Mouse (Mus musculus) stomach, embryonic 14.5 days (tissue): ENCODE measurements around the gene Sorbs1. TPM values are rescaled to one million over a fixed set of nuclear protein-coding genes. Genes with fewer than 3 reads are reported as not detected.

Experiments used
- ATAC-seq: fragments of 200-750 bp; cut with Nextera tagmentation; 2 replicates; pipeline ENCODE4 v1.8.0; 2017; ENCODE audit warnings: low read depth, moderate TSS enrichment; ENCODE audit not compliant: insufficient number of reproducible peaks, insufficient read depth, low FRiP score
- H3K27ac ChIP-seq: fragments of 300-500 bp; sonication (generic); 2 replicates; pipeline ENCODE4 v1.5.1; 2014; ENCODE audit warnings: mild to moderate bottlenecking, low read length, moderate library complexity, mixed read lengths
- H3K27me3 ChIP-seq: fragments of 300-500 bp; sonication (generic); 2 replicates; pipeline ENCODE4 v1.6.1; 2014; ENCODE audit warnings: low read length, control low read depth, mixed read lengths; ENCODE audit not compliant: control insufficient read depth, insufficient read depth
- H3K36me3 ChIP-seq: fragments of 300-500 bp; sonication (generic); 2 replicates; pipeline ENCODE4 v1.6.1; 2014; ENCODE audit warnings: mild to moderate bottlenecking, control low read depth, low read length, moderate library complexity, mixed read lengths; ENCODE audit not compliant: control insufficient read depth, insufficient read depth
- H3K4me1 ChIP-seq: fragments of 300-500 bp; sonication (generic); 2 replicates; pipeline ENCODE4 v1.6.1; 2014; ENCODE audit warnings: low read length, control low read depth, mixed read lengths; ENCODE audit not compliant: control insufficient read depth, insufficient read depth
- H3K4me2 ChIP-seq: fragments of 300-500 bp; sonication (generic); replicated peaks from 2 replicates; pipeline ENCODE4 v1.6.1; 2014; ENCODE audit warnings: low read depth, low read length, control low read depth
- H3K4me3 ChIP-seq: fragments of 300-500 bp; sonication (generic); 2 replicates; pipeline ENCODE4 v1.5.1; 2014; ENCODE audit warnings: low read depth, low read length, control low read depth
- H3K9ac ChIP-seq: fragments of 300-500 bp; sonication (generic); replicated peaks from 2 replicates; pipeline ENCODE4 v1.6.1; 2014; ENCODE audit warnings: low read depth, mild to moderate bottlenecking, control low read depth, low read length, moderate library complexity, mixed read lengths
- H3K9me3 ChIP-seq: fragments of 300-500 bp; sonication (generic); 2 replicates; pipeline ENCODE4 v1.6.1; 2016; ENCODE audit warnings: low read depth, low read length, control low read depth; ENCODE audit not compliant: control insufficient read depth
- WGBS: fragments of 180-500 bp; shearing (Covaris S2); extraction: QIAGEN DNeasy Blood & Tissue Kit; methylation state at CpG from one replicate; pipeline ENCODE4 v1.1.7; 2014; 5-methylcytosine and 5-hydroxymethylcytosine counted together
- polyA plus RNA-seq: library from polyadenylated mRNA; unstranded; fragments of >200 nt; fragmentation: Nextera tagmentation; extraction: Ambion mirVana; gene quantifications from 2 replicates; pipeline ENCODE4 v1.2.1, GENCODE M21; 2014

Gene Sorbs1
- polyA plus RNA-seq, 1 experiment from 2014 or later = 84.0 TPM

DNA sequence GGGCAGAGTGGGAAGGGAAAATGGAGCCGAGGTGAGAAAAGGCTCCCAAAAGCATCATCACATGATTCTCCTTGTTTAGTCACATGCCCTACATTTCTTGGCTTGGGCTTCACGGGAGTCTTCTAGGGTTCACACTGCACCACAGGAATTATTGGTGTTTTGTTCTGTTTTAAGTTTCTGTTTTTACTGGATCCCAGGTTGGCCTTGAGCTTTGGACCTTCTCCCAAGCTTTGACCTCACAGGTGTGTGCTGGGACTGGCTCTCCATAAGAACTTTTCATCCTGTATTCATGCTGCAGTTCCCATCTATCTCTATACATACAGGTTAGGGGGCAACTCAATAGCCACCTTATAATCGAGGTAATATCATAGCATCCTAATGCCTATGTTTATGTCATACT, 194.4 kb downstream of the Sorbs1 start:
- no peak overlapping the region for H3K27ac ChIP-seq
- no peaks in the 10 kb centered on the region for H3K9me3 ChIP-seq
- 83% methylated on average over 3 of the region's 3 CpGs for WGBS
- H3K27me3 ChIP-seq = no peaks in the 10 kb centered on the region
- H3K4me3 ChIP-seq = no peak overlapping the region
- no peak for ATAC-seq
- no peaks in the 10 kb centered on the region; the same call in 1 of the 2 replicates for H3K4me1 ChIP-seq
- no peaks in the 10 kb centered on the region; the same call in 1 of the 2 replicates for H3K36me3 ChIP-seq
- no peak overlapping the region for H3K9ac ChIP-seq
- no peak overlapping the region for H3K4me2 ChIP-seq

DNA sequence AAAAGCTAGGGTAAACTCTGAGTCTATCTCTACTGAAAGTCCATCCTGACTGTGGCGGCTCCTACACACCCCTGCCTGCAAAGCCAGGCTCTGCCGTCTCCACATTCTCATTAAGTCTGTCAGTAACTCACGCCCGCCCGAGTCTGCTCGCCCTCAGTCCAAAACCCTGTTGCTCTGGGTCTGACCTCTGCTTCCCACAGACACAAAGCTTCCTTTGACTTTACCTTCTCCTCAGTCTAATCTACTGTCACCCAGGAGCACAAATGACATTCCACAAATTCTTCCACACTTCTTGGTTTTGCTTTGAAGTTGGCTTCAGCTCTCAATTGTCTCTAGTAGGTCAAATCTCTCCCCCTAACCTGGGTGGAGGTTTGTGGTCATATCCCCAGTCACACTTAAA, 195.1 kb downstream of the Sorbs1 start:
- H3K27ac ChIP-seq = no peak overlapping the region
- H3K4me1 ChIP-seq = no peaks in the 10 kb centered on the region; the same call in 1 of the 2 replicates
- 40% methylated on average over 6 of the region's 6 CpGs for WGBS
- H3K36me3 ChIP-seq = no peaks in the 10 kb centered on the region; the same call in 1 of the 2 replicates
- ATAC-seq = no peak
- H3K4me2 ChIP-seq = no peak overlapping the region
- no peaks in the 10 kb centered on the region for H3K9me3 ChIP-seq
- no peak overlapping the region for H3K9ac ChIP-seq
- H3K27me3 ChIP-seq = no peaks in the 10 kb centered on the region
- H3K4me3 ChIP-seq = no peak overlapping the region

DNA sequence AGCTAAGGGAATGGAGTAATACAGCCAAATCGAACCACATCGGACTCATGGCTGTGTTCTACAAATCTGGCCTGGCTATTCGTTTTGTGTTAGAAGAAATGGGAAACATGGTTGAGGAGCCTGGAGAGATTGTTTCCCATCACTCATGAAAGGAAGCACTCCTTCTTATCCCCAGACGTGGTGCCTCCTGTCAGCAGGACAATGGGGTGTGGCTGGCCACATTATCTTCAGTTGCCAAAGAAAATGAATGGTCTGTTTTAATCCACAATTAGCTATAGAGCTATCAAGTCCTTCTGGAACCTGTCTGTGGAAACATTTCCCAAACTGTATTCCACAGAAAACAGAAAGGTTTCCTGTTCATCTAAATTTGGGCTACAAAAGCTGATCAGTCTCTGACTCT, 196.6 kb downstream of the Sorbs1 start:
- 69% methylated on average over 4 of the region's 4 CpGs for WGBS
- Histone ChIP-seq H3K36me3 (no peaks in the 10 kb centered on the region; the same call in 1 of the 2 replicates), H3K4me3 (no peak overlapping the region), H3K27ac (no peak overlapping the region), H3K9ac (no peak overlapping the region), H3K9me3 (no peaks in the 10 kb centered on the region), H3K27me3 (no peaks in the 10 kb centered on the region), H3K4me1 (no peaks in the 10 kb centered on the region; the same call in 1 of the 2 replicates), H3K4me2 (no peak overlapping the region)
- no peak for ATAC-seq

DNA sequence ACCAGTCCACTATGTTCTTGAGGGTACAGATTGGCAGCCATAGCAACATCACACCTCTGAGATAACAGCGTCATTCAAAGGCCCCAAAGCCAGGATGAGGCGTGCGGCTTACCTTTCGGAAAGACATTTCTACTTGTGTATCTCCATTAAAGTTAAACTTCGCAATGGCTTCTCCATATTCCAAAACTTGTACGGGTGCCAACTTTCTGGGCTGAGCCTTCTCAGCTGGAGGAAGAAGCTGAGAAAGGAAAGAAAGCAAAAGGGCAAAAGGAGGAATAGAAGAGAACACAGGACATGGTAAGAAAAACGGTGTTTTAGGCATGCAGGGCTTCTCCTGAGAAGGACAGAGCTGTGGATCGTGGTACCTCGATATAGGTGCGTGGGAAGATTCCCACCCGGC, 199.3 kb downstream of the Sorbs1 start:
- H3K4me2 ChIP-seq = no peak overlapping the region
- no peaks in the 10 kb centered on the region for H3K36me3 ChIP-seq
- WGBS = 71% methylated on average over 11 of the region's 11 CpGs
- no peak overlapping the region for H3K27ac ChIP-seq
- ATAC-seq = no peak
- no peaks in the 10 kb centered on the region for H3K9me3 ChIP-seq
- no peak overlapping the region for H3K9ac ChIP-seq
- no peaks in the 10 kb centered on the region for H3K27me3 ChIP-seq
- H3K4me1 ChIP-seq = no peaks in the 10 kb centered on the region; the same call in 1 of the 2 replicates
- no peak overlapping the region for H3K4me3 ChIP-seq

DNA sequence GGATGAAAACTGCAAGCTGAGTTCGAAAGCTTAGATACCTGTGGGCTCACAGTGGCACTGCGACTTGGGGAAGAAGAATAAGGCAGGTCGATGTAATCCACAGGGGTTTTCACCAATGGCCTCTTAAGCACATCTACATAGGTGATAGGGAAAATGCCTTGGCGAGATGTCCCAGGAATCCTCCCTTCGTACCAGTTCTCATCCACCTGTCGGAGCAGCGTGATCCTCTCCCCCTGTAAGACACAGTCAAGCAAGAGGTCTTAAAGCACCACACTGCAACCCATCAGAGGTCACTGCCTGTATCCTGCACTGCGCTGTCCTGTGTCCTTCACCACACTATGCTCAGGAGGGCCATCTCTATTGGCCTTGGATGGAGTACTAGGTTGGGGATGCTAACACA, 201.9 kb downstream of the Sorbs1 start:
- Histone ChIP-seq H3K9me3 (no peaks in the 10 kb centered on the region), H3K9ac (no peak overlapping the region), H3K27ac (no peak overlapping the region), H3K4me3 (no peak overlapping the region), H3K36me3 (no peaks in the 10 kb centered on the region), H3K4me1 (no peaks in the 10 kb centered on the region; the same call in 1 of the 2 replicates), H3K27me3 (no peaks in the 10 kb centered on the region), H3K4me2 (no peak overlapping the region)
- 93% methylated on average over 8 of the region's 8 CpGs for WGBS
- no peak for ATAC-seq

DNA sequence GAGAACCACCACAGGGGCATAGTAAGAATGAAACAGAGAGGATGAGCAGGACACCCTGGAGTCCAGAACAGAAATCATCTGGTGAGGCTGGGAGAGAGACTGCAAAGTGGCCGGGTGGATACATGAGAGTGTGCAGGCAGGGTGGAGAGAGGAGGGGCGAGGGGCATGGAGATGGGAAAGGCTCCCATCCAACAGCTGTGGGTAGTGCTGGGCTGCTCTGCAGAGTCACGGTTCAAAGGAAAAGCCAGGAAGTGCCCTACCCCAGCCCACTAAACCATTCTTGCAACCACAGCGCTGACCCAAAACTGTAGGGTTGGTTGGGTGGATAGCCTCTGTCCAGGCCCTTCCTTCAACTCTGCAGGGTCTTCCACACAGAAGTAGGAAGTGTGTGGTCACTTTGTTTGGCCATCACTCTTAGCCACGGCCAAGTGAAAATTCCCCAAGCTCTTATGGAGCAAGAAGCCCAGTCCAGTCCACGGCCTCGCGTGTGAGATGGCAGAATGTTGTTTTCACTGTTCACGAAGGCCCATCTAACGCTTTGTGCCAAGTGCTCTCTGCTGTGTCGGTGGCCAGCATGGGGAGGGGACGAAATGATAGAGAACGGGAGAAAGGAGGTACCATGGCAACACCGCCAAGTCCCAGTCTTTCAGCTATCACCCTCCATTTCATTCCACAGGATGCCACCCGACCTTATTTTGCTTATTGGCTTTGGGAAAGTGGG, 203.0 kb downstream of the Sorbs1 start:
- Histone ChIP-seq H3K9ac (no peak overlapping the region), H3K27me3 (no peaks in the 10 kb centered on the region), H3K27ac (no peak overlapping the region), H3K4me1 (no peaks in the 10 kb centered on the region; the same call in 1 of the 2 replicates), H3K4me2 (no peak overlapping the region), H3K4me3 (no peak overlapping the region), H3K36me3 (no peaks in the 10 kb centered on the region), H3K9me3 (no peaks in the 10 kb centered on the region)
- 83% methylated on average over 15 of the region's 15 CpGs for WGBS
- ATAC-seq = no peak

DNA sequence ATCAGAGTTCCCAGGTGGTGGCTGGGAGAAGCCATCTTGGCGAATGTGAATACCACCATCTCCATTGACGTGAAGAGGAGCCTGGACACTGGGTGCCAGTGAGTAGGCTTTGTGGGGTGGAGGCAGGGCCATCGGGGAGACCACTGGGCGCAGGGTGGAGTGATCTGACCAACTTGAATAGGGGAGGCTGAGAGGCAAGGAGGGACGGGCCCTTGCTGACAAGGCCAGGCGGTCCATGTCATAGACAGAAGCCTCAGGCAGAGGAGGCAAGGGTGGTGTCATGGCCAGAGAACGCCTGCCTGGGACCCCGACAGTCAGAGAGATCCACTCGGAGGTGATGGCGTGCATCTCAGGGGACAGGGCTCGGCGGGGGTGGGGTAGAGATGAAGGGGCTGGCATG, 203.7 kb downstream of the Sorbs1 start:
- no peaks in the 10 kb centered on the region for H3K9me3 ChIP-seq
- no peak for ATAC-seq
- H3K9ac ChIP-seq = no peak overlapping the region
- no peak overlapping the region for H3K27ac ChIP-seq
- H3K4me1 ChIP-seq = no peaks in the 10 kb centered on the region; the same call in 1 of the 2 replicates
- no peaks in the 10 kb centered on the region for H3K36me3 ChIP-seq
- H3K27me3 ChIP-seq = no peaks in the 10 kb centered on the region
- H3K4me3 ChIP-seq = no peak overlapping the region
- no peak overlapping the region for H3K4me2 ChIP-seq
- WGBS = 88% methylated on average over 12 of the region's 12 CpGs

DNA sequence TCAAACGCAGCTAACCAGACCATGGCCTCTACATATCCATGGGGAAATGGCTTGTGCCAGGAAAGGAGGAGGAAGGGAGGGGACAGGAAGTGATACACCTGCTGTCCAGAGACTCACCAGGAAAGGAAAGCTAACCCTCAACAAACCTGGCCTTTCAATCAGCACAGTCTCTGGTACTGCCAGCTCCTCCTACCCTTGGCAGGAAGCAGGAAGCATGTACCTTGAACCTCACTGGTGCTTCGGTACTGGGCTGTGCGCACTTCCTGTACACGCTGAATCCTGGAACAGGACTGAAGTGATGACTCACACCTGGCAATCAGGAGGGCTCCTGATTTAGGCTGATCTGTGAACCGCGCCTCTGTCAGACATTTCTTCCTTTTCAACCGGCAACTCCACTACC, 206.0 kb downstream of the Sorbs1 start:
- H3K4me1 ChIP-seq = no peaks in the 10 kb centered on the region
- H3K36me3 ChIP-seq = no peaks in the 10 kb centered on the region
- H3K27ac ChIP-seq = no peak overlapping the region
- no peak for ATAC-seq
- no peak overlapping the region for H3K4me3 ChIP-seq
- WGBS = 76% methylated on average over 7 of the region's 7 CpGs
- no peaks in the 10 kb centered on the region for H3K9me3 ChIP-seq
- H3K27me3 ChIP-seq = no peaks in the 10 kb centered on the region
- H3K4me2 ChIP-seq = no peak overlapping the region
- no peak overlapping the region for H3K9ac ChIP-seq

DNA sequence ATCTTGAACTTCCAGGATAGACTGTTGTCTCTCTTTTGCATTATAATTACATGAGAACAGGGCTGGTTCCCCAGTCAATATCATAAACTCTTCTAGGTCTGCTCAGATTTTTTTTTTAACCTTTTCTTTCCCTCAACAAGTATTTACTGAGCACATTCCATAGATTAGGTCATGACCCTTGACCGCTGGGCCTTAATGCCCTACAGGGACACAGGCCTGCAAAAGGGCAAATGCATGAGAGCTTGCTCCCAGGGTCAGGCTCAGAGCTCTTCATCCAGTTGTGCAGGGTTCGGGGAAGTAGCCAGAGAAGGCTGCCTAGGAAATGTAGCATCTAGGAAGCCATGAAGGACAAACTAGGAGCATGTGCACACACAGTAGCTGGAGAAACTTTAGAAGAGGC, 206.9 kb downstream of the Sorbs1 start:
- Histone ChIP-seq H3K27me3 (no peaks in the 10 kb centered on the region), H3K27ac (no peak overlapping the region), H3K4me1 (0 out of 2 replicates have a peak, but pooled peaks cover 3% of the 10 kb centered on the region), H3K9me3 (no peaks in the 10 kb centered on the region), H3K4me2 (no peak overlapping the region), H3K36me3 (no peaks in the 10 kb centered on the region), H3K9ac (no peak overlapping the region), H3K4me3 (no peak overlapping the region)
- no peak for ATAC-seq
- 42% methylated on average over 2 of the region's 2 CpGs for WGBS
